ENCODE assay signal across 15 mouse cellular contexts in genomic region chr11:11573691-11574090, GRCm38 (mm10). TPM values are rescaled to one million over a fixed set of nuclear protein-coding genes. Genes with fewer than 3 reads are reported as not detected.
DNase-seq lines count a peak whose midpoint lies in the region; ATAC-seq lines count a peak whose summit lies in the region.
"Had no signal": no experiment of that assay in that cellular context is flagged by ENCODE, and none has a peak within 500 bp of the region (broad histone marks: within the 10 kb centered on the region; RNA-seq: fewer than 3 reads in every experiment).

No protein-coding gene starts in this region.

- peak; percentile 91 for ATAC-seq in common myeloid progenitor, adult 5-6 weeks (replicated peaks; ENCODE audit: low read depth, poor library complexity, severe bottlenecking)
- no peak for ATAC-seq in intestine, embryonic 15.5 days
- ATAC-seq in forebrain, embryonic 14.5 days: no peak

- DNase-seq in lung, adult 18-20 months: peak; percentile 29 to 34
- no peak for DNase-seq in lung, postnatal 14 days
- DNase-seq in thymus, postnatal 4 days: peak; percentile 55
- DNase-seq in cerebellum, adult 11-12 months: no peak
- DNase-seq in forebrain, embryonic 14.5 days (ENCODE audit: low spot score): no peak

- peak overlapping the region; percentile 57 for H3K4me3 ChIP-seq in megakaryocyte, embryonic 14.5 days (replicated peaks)
- no peak overlapping the region for H3K4me3 ChIP-seq in intestine, embryonic 15.5 days (replicated peaks)
- no peak overlapping the region for H3K4me3 ChIP-seq in forebrain, embryonic 14.5 days (ENCODE audit: low read depth, low read length)
- H3K4me3 ChIP-seq: embryonic facial prominence, embryonic 15.5 days; limb, embryonic 13.5 days; midbrain, embryonic 12.5 days had no signal

- H3K9ac ChIP-seq in intestine, embryonic 15.5 days: no peak overlapping the region
- H3K9ac ChIP-seq in forebrain, embryonic 14.5 days (ENCODE audit: low read length): no peak overlapping the region
- H3K9ac ChIP-seq: embryonic facial prominence, embryonic 15.5 days; limb, embryonic 13.5 days; midbrain, embryonic 12.5 days had no signal

- no peaks in the 10 kb centered on the region for H3K27me3 ChIP-seq in megakaryocyte, embryonic 14.5 days (replicated peaks)
- H3K27me3 ChIP-seq in intestine, embryonic 15.5 days (replicated peaks): no peaks in the 10 kb centered on the region
- no peaks in the 10 kb centered on the region for H3K27me3 ChIP-seq in forebrain, embryonic 14.5 days (replicated peaks; ENCODE audit: control insufficient read depth, insufficient read depth, low read length)
- H3K27me3 ChIP-seq: CH12.LX; embryonic facial prominence, embryonic 15.5 days; limb, embryonic 13.5 days; midbrain, embryonic 12.5 days had no signal

- peaks cover 4% of the 10 kb centered on the region; the same call in 1 of the 2 replicates for H3K9me3 ChIP-seq in megakaryocyte, embryonic 14.5 days
- H3K9me3 ChIP-seq in intestine, embryonic 15.5 days: no peaks in the 10 kb centered on the region
- no peaks in the 10 kb centered on the region for H3K9me3 ChIP-seq in forebrain, embryonic 14.5 days (replicated peaks; ENCODE audit: control insufficient read depth, low read length)
- H3K9me3 ChIP-seq: embryonic facial prominence, embryonic 15.5 days; limb, embryonic 13.5 days; midbrain, embryonic 12.5 days had no signal

- H3K27ac ChIP-seq in intestine, embryonic 15.5 days: no peak overlapping the region
- no peak overlapping the region for H3K27ac ChIP-seq in forebrain, embryonic 14.5 days (ENCODE audit: low read depth, low read length)
- H3K27ac ChIP-seq: embryonic facial prominence, embryonic 15.5 days; limb, embryonic 13.5 days; midbrain, embryonic 12.5 days had no signal

- 62% methylated on average over 6 of the region's 6 CpGs for WGBS in intestine, embryonic 15.5 days
- WGBS in forebrain, embryonic 14.5 days: 62% methylated on average over 6 of the region's 6 CpGs

- H3K36me3 ChIP-seq in megakaryocyte, embryonic 14.5 days (replicated peaks; ENCODE audit: low read length): peaks cover 5% of the 10 kb centered on the region
- H3K36me3 ChIP-seq in intestine, embryonic 15.5 days: no peaks in the 10 kb centered on the region
- no peaks in the 10 kb centered on the region for H3K36me3 ChIP-seq in forebrain, embryonic 14.5 days (ENCODE audit: control insufficient read depth, insufficient read depth, low read length)
- H3K36me3 ChIP-seq: embryonic facial prominence, embryonic 15.5 days; limb, embryonic 13.5 days; midbrain, embryonic 12.5 days had no signal

- peaks cover 55% of the 10 kb centered on the region for H3K4me1 ChIP-seq in megakaryocyte, embryonic 14.5 days
- H3K4me1 ChIP-seq in intestine, embryonic 15.5 days (replicated peaks): no peaks in the 10 kb centered on the region
- no peaks in the 10 kb centered on the region for H3K4me1 ChIP-seq in forebrain, embryonic 14.5 days (ENCODE audit: control insufficient read depth, insufficient read depth, low read length)
- H3K4me1 ChIP-seq: embryonic facial prominence, embryonic 15.5 days; limb, embryonic 13.5 days; midbrain, embryonic 12.5 days had no signal

- no peak overlapping the region for H3K4me2 ChIP-seq in intestine, embryonic 15.5 days (replicated peaks)
- H3K4me2 ChIP-seq in forebrain, embryonic 14.5 days (ENCODE audit: low read length): no peak overlapping the region
- H3K4me2 ChIP-seq: embryonic facial prominence, embryonic 15.5 days; limb, embryonic 13.5 days; midbrain, embryonic 12.5 days had no signal

RNA-seq across cellular contexts. Expression of gene 4930512M02Rik, which starts 53.9 kb away (rescaled TPM):
- not detected in 2 replicates for total RNA-seq in common myeloid progenitor, adult 5-6 weeks (2017)
- not detected in 2 replicates for polyA plus RNA-seq in megakaryocyte, embryonic 14.5 days (2012; ENCODE audit: insufficient read depth, low replicate concordance)
- polyA plus RNA-seq in intestine, embryonic 15.5 days (2015; fragmentation: Nextera tagmentation; extraction: Ambion mirVana): not detected in 2 replicates
- polyA plus RNA-seq in forebrain, embryonic 14.5 days (2014; fragmentation: Nextera tagmentation; extraction: Ambion mirVana): not detected in 2 replicates
- total RNA-seq: CH12.LX; heart, postnatal 25 days; layer of hippocampus, postnatal 25 days had no signal
- polyA plus RNA-seq: embryonic facial prominence, embryonic 15.5 days; kidney, embryonic 14.5 days; limb, embryonic 13.5 days; midbrain, embryonic 12.5 days had no signal

Comparison
In these comparisons a context has a peak if more than half of its experiments do, and no peak if none do; other contexts are left out.
1. DNase-seq: peak in lung, adult 18-20 months (2 of 2) and thymus, postnatal 4 days (single experiment); none in lung, postnatal 14 days (single experiment), cerebellum, adult 11-12 months (single experiment) and forebrain, embryonic 14.5 days (single experiment).